Mouse (Mus musculus) layer of hippocampus, adult 9-11 months (tissue): Measurements from ENCODE around the gene Nfkbid.
"Not testable (repeated sequence)": the region's sequence is repeated elsewhere in the genome, so short reads cannot be mapped to it uniquely, and the experiment has no call there.

ENCODE experiments used
- DNase-seq: peaks from one replicate; pipeline ENCODE4 v3.0.0; 2022

Gene Nfkbid

DNA sequence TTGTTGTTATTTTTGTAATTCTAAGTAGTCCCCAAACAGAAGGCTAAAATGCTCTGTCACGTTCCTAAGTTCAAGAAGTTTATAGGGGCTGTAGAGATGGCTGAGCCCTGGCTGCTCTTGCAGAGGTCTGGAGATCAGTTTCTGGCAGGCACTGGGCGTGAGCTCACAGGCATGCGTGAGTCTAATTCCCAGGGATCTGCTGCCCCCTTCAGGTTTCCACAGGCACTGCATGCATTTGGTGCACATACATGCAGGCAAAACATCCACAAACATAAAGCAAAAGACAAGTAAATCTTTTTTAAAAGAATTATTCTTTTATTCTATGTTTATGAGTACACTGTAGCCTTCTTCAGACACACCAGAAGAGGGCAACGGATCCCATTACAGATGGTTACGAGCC, 50.9 kb downstream of the Nfkbid start:
- no peak for DNase-seq

DNA sequence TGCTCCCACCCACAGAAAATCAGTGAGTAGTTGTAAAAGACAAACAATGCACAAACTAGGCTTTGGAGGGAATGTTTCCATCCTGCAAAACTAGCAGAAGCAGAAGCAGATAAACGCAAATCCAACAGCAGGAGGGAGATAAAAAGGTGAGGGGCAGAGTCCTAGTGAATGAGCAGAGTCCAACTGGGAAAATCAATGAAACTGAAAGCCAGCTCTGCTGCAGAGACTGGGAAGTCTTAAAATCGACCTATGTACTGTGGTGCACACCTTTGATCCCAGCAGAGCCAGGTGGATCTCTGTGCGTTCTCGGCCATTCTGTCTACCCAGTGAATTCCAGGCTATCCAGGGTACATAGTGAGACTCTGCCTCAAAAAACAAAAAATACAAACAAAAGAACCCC, 53.5 kb downstream of the Nfkbid start:
- DNase-seq, result no peak

DNA sequence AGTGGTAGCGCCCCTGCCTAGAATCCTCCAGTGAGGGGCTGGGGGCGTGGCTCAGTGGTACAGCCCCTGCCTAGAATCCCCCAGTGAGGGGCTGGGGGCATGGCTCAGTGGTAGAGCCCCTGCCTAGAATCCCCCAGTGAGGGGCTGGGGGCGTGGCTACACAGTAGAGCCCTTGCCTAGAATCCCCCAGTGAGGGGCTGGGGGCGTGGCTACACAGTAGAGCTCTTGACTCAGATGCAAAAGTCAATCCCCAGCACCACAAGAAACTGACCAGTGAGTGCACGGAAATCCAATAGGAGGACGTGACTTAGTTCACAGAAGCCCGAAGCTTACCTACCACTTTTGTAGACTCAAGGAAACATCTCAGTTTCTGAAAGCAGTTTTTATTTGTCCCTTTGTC, 54.6 kb downstream of the Nfkbid start:
- not testable (repeated sequence) for DNase-seq

DNA sequence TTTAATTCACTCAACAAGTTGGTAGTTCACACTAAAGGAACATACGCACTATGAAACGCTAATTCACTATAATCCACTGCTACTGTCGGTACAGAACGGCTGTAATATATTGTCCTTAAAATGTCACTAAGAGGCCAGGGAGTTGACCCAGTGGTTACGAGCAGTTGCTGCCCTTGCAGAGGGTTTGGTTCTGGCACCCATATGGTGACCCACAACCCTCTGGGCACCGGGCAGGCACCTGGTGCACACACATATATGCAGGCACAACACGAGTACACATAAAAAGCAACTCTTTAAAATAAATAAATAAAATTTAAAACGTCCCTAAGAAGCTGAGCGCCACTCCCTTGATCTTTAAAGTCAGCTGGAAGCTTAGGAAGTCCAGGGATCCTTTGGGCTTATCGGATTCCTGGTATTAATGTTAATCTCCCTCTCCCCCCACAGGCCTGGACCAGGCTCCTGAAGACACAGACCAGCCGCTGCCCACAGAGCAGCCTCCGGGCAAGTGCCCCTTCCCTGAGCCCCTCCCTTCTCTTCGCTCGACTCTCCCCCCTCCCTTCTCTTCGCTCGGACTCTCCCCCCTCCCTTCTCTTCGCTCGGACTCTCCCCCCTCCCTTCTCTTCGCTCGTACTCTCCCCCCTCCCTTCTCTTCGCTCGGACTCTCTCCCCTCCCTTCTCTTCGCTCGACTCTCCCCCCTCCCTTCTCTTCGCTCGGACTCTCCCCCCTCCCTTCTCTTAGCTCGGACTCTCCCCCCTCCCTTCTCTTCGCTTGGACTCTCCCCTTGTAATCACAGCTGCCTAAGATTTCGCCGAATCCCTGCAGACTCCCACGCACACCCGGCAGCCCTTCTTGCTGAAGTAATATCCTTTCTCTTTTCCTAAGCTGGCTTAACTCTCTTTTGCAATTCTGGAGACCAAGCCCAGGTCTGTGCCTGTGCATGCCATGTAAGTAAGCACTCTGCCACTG, 56.2 kb downstream of the Nfkbid start:
- DNase-seq, result peak; percentile 61
